Mouse (Mus musculus) Muller cell, postnatal 12 days (primary cell): ENCODE data around the gene Hist1h4h.

Experiments used
- DNase-seq: peaks from one replicate; pipeline ENCODE4 v3.0.0-alpha.2; 2015; ENCODE audit errors: inconsistent ontology term

Hist1h4h gene

DNA sequence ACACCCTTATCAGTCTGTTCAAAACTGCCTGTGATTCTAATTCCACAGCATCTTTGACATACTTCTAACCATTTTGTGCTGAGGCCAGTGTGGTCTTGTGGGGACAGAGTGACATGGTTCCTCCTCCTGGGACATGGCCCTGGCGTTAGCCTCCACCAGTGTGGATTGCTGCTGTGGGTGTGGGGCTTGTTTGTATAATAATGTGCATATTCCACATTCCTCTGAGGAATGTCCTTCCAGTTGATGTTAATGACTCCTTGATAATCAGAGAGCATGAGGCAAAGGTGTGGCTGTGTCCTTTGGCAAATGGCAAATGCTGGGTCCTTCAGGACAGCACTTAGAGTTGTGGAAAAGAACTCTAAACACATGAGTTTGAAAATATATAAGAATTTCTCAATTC lies 17.3 kb upstream of the Hist1h4h start:
- DNase-seq: no peak

DNA sequence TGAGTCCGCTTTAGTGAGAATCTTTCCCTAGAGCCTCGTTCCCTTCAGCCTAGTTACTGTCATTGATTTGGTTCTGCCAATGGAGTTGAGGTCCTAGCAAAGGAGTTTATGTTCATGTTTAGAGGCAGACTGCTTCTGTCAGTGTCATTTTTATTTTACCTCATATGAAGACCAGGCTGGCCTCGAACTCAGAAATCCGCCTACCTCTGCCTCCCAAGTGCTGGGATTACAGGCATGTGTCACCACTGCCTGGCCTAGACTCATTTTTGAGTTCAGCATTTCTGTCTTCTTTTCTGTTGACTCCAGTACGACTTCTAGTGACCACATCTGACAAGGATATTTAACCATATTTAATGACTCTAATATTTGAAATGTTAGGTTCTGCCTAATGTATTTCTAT lies 15.6 kb upstream of the Hist1h4h start:
- no peak for DNase-seq

DNA sequence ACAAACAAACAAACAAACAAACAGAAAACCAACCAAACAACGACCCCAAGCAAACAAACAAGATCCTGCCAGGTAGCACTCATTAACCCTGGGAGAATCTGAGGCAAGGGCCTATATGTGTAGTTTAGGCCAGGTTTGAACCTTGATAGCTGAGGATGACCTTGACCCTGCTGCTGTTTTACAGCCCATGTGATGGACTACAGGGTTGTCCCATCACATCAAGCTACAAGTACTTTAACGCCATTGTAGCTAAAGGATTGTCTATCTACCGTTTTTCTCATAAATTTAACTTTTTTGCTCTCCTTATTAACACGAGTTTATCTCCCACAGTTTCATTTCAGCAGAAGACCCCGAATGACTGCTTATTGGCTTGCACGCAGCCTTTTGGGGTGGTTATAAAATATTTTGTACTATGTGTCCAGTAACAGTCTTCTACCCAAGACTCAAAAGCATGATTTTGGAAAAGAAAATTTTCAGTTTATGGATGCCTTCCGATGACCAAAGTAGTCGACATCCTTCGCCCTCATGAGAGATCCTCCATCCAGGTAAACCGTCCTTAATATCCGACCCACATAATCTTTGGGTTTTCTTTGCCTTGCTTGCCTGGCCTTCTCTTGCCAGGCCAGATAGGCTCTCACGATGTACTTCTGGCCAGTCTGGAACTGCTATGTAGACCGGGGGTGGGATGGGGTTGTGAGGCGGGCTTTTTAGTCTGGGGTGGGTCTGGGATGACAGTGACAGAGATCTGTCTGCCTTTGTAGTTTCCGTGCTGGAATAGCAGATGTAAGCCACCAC lies 14.8 kb upstream of the Hist1h4h start:
- DNase-seq: no peak

- DNase-seq: peak; percentile 87
These were observed 13.8 kb upstream of the Hist1h4h start for GRCm38 (mm10) chr13:23516822-23517602.

DNA sequence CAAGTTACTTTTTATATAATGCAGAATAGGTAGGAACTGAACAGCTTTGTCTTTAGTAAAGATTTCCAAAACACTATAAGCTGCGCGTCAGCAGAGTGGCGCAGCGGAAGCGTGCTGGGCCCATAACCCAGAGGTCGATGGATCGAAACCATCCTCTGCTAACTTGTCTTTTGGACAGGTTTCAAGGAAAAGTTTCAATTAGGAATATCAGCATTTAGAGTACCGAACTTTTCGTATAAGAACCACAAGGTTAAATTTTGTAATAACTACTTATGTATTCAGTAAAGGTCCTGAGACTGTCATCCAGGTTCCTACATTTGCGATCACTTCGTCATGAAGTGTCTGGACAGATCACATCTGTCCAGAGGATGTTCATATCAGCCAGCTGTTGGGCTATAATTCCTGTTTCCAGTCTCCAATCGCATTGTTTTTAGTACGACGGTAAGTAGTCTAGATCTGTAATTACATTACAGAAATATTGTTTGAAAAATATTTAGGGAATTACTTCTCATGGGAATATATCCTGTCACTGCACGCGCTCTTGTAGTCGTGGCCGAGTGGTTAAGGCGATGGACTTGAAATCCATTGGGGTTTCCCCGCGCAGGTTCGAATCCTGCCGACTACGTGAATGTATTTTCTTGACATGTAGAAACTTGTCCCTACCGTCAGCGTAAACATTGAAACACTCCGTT lies 13.1 kb upstream of the Hist1h4h start:
- peak; percentile 90 for DNase-seq

GRCm38 (mm10) chr13:23518295-23518603 lies 12.6 kb upstream of the Hist1h4h start:
- DNase-seq: no peak

GRCm38 (mm10) chr13:23518885-23519284 lies 12.0 kb upstream of the Hist1h4h start:
- DNase-seq: peak; percentile 72

DNA sequence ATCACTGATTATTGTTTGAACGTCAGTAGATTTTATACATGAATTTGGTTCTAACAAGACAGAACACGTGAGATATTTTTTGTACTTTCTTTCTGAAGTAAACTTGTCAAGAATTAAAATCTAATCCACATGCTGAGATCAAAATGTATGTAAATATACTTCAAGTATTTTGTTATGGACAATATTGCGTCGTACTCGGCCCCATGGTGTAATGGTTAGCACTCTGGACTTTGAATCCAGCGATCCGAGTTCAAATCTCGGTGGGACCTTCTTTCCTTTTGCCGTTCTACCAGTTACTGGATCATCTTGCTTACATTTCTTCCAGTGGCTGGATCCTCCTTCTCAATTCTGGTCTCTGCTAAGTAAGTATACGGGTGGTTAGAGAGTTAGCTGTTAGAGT lies 11.4 kb upstream of the Hist1h4h start:
- peak; percentile 80 for DNase-seq

DNA sequence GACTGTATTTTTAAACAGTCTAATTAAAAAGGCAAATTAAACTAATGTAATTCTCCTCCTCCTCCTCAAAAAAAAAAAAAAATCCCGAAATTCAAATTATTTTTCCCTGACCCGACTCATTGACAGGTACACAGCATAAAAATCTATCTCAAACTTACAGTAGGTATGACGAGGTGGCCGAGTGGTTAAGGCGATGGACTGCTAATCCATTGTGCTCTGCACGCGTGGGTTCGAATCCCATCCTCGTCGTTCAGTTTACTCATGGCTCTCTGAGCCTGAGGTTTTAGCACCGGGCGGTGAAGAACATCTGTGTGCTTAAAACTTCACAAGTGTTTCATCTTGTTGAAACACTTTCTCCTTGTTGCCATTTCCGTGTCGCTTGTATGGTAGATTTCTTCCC lies 9.1 kb upstream of the Hist1h4h start:
- peak; percentile 55 for DNase-seq

DNA sequence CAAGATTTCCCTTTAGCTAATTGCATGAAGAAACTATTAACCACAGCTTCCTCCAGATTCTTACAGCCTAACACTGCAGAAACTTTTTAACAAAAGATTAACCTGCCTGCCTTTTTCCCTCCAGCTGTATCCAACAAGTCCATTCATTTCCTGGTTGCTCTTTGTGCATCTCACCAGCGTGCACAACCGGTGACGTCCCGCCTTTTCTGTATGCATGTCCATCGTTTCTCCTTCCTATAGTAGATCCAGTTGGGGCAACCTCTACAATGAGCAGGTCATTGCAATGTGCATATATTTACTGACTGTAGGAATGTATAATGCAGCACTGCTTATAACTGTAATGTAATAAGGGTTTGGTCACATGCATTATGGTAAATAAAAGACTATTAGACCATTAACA lies 6.9 kb upstream of the Hist1h4h start:
- no peak for DNase-seq

DNA sequence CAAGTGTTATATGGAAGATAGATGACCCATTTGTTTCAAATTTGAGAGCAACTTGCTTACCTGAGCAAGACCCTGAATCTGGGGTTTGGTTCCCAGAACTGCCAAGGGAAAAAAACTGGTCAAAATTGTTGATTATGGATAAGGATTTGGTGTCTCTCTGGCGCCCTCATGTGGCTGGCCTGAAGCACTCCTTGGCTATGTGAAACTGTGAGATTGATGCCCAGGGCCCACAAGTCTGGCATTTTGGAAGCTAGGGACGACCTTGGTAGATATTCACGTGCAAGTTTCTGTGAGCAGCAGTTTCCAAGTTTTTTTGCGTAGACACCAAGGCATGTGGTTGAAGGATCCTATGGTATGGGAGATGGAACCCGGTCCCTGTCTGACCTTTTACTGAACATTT lies 6.2 kb upstream of the Hist1h4h start:
- peak; percentile 62 for DNase-seq

- no peak for DNase-seq
These were observed 4.9 kb upstream of the Hist1h4h start for GRCm38 (mm10) chr13:23525901-23526300.

- DNase-seq: peak; percentile 80
These were observed 4.5 kb upstream of the Hist1h4h start for GRCm38 (mm10) chr13:23526312-23526711.

DNA sequence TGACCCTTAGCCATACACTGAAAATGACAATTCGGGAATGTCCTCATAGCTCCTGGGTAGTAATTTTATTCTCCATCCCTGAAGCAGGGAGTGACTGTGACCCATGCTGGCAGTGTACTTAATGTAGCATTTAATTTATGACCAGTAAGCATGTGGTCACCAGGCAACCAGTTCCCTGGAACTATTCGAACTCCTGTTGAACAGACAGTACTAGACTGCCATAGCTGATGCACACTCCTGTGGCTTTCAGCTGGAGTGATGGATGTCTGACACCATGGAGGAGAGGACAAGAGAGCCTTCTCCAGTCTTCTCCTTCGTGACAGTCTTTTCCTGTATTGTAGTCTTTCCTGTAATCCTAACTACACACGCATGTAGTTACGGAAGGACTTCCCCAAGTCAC lies 1.8 kb upstream of the Hist1h4h start:
- DNase-seq: no peak

DNA sequence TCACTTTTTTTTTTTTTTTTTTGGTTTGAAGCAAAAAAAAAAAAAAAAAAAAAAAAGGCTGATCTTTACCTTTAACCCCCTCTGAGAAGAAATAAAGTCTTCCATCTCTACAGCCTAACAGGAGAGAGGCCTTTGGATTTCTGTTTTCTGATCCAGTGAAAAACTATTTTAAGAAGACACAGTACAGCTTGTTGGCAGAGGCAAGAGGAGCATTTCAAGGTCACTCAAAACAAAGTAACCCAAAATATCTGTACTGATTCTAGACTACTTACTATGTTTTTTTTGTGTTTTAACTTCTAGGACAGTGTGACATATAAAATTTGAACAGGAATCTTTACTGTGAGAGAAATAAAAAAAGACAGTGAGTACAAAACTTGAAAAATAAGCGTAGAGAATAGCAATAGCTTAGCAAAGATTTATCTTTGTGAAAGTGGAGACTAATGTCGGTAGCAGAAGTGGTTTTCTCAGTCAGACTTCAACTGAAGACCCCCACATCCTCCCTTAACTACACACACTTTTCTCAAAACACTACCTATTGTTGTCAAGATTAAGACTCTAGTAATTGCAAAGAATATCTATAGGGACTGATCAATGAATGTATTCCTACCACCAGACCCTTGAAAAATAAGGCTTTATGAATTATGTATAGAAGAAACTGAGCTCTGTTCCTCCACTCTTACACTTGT lies 1.2 kb upstream of the Hist1h4h start:
- DNase-seq: no peak

GRCm38 (mm10) chr13:23530181-23530900 lies 509 bp upstream of the Hist1h4h start:
- peak; percentile 82 for DNase-seq

- no peak for DNase-seq
These were observed 1.6 kb downstream of the Hist1h4h start for GRCm38 (mm10) chr13:23532262-23533075.

DNA sequence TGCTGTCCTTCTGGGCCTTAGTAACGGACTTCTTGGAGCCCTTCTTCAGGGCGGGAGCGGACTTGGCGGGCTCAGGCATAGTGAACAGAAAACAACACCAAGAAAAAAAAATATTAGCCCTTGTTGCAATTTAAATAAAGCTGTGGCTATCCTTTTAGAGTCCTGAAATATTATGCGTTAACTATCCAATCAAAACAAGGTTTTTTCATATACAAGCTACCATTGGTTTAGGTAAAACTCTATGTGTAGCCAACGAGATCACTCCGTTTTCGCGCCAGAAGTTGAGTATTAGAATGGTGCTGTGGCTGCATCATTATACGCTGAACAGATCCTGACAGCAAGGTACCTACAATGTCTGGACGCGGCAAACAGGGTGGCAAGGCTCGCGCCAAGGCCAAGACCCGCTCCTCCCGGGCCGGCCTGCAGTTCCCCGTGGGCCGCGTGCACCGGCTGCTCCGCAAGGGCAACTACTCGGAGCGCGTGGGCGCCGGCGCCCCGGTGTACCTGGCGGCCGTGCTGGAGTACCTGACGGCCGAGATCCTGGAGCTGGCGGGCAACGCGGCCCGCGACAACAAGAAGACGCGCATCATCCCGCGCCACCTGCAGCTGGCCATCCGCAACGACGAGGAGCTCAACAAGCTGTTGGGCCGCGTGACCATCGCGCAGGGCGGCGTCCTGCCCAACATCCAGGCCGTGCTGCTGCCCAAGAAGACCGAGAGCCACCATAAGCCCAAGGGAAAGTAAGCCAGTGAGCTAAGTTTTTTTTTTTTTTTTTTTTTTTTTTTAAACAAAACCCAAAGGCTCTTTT lies 2.9 kb downstream of the Hist1h4h start, which contains the start of gene Hist1h2af:
Gene Hist1h2af, plus strand, starts transcription at position 347 of the 808 bp plus-strand sequence.
- peak; percentile 84 for DNase-seq

DNA sequence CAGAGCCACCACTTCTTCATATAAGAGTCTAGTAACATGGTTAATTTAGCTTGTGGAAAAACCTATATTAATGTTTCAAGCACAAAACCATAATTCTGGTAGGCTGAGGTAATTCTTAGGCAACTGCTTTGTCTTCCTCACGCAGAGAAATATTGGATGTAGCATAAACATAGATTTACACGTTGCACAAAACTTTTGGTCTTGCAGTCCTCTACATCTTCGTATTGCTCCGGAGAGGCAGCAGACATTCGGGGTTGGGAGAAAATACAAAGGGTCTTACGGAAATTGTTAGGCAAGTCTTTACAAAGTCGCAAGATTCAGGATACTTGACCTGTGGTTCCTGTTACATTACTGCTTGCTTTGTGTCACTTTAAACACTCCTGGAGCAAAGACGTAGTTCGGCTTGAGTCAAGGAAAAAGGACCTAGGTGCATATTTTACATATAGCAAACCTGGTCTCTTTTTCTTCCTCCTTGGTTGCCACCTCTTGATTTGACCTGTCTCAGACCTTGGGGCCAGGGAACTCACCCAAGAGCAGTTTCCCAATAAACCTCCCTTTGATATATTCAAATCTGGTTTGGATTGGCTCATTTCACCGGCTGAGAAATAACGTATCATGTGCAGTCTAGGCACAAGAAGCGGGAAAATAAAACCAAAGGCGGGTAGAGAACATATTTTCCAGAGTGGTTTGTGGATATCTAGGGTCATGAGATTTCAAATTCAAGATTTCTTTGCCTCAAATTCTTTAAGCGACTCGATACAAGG lies 3.7 kb downstream of the Hist1h4h start:
- peak; percentile 29 for DNase-seq
